Mouse (Mus musculus) heart, postnatal 4 days (tissue): ENCODE data around the gene Diexf. TPM values are rescaled to one million over a fixed set of nuclear protein-coding genes. Genes with fewer than 3 reads are reported as not detected.

ENCODE experiments used
- DNase-seq: peaks from one replicate; pipeline ENCODE4 v3.0.0; 2021
- total RNA-seq, 2 experiments: library from RNA; stranded (reverse); gene quantifications; 2 replicates each; pipeline ENCODE4 v1.2.3; 2021

Diexf gene
- 10 to 100 TPM; 10.2 to 11.8 TPM for total RNA-seq

GRCm38 (mm10) chr1:193129786-193130455, at the start of gene Diexf:
Gene Diexf, minus strand, starts transcription at chr1:193130272.
- DNase-seq: peak; percentile 99

DNA sequence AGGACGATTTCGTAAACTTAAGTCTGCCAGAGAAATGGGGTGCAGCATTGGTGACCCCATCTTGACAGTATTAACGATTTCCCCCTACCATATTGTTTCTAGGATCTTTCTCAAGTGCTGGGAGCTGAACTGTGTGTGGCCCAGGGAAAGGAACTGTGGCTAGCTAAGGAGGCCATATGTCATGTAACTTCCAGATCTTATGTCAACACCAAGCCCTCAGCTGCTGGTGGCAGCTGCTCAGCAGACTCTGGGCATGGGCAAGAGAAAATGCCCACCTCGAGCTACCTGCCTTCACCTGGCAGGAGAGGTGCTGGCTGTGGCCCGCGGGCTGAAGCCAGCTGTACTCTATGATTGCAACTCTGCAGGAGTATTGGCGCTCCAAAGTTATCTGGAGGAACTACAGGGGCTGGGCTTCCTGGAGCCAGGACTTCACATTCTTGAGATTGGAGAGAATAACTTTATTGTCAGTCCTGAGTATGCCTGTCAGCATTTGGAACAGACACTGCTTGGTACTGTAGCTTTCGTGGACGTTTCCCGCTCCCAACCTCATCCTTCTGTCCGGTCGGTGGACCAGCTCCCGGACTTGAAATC, 44.2 kb upstream of the Diexf start:
- DNase-seq: peak; percentile 16

DNA sequence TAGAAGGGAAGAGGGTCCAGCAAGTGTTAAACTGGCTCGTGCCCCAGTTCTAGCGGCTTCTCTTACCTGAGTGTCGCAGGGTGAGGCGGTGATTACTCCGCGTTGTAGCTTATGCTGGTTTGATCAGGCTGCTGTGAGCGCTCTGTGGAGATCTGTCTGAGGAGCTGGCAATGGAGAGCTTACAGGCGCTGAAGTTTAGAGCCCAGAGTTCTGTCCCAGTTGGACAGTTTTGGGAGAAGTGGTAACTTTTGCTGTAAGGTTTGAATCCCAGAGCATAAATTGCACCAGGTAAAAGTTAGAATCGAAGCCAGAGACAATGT, 43.7 kb upstream of the Diexf start:
- DNase-seq: no peak

DNA sequence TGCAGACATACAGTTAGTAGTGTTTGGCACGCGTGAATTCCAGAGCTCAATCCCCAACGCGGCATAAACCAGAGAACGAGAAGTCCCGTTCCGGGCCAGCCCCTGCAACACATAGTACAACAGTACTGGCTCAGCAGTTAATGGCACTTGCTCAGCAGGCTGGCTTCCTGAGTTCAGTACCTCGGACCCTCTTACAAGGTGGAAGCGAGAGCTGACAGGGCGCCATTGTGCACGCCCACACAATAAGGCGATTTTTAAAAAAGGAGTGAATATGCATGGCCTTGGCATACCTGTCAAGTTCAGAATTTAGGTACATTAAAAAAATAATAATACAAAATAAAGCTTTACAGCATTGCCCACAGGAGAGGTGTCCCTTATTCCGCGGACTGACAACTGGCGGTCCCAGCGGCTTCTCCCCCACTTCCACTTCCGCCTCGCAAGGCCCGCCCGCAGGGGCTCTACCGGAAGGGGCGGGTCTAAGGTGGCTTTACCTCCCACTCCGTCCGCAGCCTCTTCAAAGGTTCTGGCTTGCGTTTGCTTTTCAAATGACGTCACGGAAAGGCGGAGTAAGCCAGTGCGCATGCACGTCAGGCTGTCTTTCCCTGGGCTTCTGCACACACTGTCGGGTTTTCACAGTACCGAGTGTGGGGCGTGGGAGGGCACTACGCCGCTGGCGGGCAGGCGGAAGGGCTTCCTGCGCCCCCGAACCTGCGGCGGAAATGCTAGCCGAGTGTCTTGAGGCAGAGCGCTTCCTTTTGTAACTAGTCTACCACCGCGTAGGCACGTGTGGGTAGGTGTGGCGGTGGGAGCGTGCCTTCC, 43.1 kb upstream of the Diexf start:
- peak; percentile 97 for DNase-seq

- no peak for DNase-seq
These were observed 39.8 kb upstream of the Diexf start for GRCm38 (mm10) chr1:193169856-193170255.

GRCm38 (mm10) chr1:193169228-193169627, 39.2 kb upstream of the Diexf start:
- no peak for DNase-seq

GRCm38 (mm10) chr1:193167746-193168145, 37.7 kb upstream of the Diexf start, which contains the start of gene A130010J15Rik:
Gene A130010J15Rik, plus strand, starts transcription at chr1:193168046.
- DNase-seq: no peak

DNA sequence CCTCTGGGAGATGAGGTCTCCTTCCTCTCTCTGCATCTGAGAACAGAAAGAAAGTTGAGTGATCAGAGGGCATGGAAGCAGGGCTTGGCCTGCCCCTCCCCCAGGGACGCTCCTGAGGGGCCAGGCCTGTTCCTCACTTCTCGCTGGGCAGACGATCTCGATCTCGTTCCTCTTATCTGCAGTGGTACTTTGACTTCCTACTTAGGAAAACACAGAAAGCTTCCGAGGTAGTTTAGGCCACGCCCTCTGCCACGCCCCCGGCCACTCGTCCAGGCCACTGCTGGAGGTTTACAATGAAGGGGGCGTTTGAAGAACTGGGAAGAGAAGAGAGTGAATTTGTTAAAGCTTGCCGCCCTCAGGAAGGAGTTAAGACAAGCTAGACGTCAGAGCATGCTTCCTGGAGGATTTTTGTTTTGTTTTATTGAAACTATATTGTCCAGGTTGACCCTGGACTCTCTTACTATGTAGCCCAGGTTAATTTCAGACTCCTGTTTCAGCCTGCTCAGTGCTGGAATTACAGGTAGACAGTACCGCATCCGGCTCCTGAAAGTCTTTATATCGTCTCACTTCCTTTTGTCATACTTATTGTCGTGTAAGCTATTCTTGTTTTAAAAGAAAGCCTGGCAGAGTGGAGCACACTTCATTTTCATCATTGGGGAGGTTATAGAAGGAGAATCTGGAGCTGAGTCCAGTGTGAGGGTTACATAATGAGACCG, 30.4 kb upstream of the Diexf start:
- peak; percentile 59 for DNase-seq

DNA sequence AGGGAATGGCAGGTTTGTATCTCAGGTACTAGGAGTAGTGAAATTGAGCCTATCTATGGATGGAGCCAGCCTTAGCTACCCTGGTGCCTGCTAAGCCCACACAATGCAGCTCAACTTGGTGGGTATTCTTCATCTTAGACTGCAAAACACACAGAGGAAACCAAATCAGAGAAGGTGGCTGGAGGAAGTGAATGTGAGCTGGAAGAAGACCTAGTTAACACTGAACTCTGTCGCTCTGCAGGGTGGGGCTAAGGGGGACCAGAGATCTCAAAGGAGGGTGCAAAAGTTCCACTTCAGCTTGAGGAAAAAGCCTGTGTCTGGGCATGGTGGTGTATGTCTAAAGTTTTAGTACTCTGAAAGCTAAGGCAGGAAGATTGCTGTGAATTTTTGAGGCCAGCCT, 29.5 kb upstream of the Diexf start:
- no peak for DNase-seq

DNA sequence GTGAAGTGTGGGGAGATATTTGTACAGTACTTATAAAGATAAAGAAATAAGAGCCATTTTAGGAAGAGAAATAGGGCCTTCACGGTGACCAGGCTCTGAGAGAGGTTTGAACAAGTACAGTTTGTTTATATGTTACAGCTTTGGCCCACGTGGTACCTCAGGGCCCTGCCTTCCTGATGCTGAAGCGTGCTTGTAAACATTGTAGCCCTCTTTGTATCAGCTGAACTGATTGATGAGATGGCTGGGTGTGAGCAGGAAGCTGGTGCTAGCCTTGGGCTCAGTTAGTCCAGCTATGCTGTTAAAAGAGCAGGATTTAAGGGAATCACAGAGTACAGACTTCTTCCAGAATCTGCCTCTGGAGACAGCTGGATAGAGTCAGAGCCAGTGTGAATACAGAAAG, 29.1 kb upstream of the Diexf start:
- DNase-seq: no peak

GRCm38 (mm10) chr1:193157111-193157492, 27.0 kb upstream of the Diexf start:
- no peak for DNase-seq

GRCm38 (mm10) chr1:193156316-193157110, 26.4 kb upstream of the Diexf start:
- peak; percentile 28 for DNase-seq

- DNase-seq: no peak
These were observed 23.5 kb upstream of the Diexf start for GRCm38 (mm10) chr1:193153561-193153960.

DNA sequence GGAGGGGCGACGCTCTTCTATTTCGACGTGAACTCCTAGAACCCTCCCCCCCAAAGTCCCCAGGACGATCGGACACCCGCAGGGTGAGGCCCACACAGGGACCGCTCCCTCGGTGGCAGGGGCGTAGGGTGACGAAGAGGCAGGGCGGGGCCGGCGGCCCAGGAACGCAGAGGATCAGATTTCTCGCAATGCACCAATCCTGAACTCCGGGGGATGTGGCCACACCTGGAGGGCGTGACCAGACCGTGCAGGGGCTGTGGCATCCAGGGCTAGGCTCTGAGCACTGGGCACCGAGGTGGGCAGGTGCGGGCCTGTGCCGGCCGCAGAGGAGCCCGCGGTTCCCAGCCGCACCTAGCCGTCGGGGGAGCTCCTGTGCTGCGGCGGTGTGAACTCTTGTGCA, 22.8 kb upstream of the Diexf start, which contains the start of gene Irf6:
Gene Irf6 (plus strand): TSS at position 240 of the 400 bp plus-strand sequence.
- peak; percentile 68 for DNase-seq

GRCm38 (mm10) chr1:193151134-193151533, 21.1 kb upstream of the Diexf start:
- DNase-seq: no peak

- no peak for DNase-seq
These were observed 19.2 kb upstream of the Diexf start for GRCm38 (mm10) chr1:193149231-193149630.

DNA sequence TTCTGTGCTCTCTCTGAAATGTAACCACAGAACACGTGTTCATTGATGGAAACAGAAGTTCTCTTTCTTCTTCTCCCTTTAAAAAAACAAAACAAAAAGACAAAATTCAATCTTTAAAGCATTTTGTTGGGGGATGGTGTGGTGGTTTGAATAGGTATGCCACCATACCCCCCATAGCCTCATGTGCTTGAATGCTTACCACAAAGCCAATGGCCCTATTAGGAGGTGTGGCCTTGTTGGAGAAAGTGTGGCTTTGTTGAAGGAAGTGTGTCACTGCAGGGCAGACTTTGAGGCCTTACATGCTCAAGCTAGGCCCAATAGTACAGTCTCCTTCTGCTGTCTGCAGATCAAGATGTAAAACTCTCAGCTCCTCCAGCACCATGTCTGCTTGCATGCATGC, 16.3 kb upstream of the Diexf start:
- no peak for DNase-seq

GRCm38 (mm10) chr1:193145101-193145500, 15.0 kb upstream of the Diexf start:
- DNase-seq: no peak

DNA sequence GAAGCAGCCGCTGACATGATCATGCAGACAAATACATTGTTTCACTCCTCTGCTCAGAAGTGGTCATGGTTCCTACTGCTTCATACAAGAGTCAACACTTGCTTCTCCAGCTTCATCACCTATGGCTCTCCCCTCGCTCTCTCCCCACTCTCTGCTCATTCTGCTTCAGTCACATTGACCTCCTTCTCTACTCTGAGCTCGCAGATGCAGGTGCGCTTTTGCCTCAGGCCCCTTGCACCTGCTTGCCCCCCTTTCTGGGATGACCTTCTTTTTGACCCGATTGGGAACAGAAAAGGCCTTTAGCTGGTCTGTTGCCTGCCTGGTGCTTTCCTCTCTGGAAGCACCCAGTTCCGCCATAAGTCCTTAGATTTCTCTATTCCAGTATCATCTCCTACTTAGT, 14.4 kb upstream of the Diexf start:
- no peak for DNase-seq

DNA sequence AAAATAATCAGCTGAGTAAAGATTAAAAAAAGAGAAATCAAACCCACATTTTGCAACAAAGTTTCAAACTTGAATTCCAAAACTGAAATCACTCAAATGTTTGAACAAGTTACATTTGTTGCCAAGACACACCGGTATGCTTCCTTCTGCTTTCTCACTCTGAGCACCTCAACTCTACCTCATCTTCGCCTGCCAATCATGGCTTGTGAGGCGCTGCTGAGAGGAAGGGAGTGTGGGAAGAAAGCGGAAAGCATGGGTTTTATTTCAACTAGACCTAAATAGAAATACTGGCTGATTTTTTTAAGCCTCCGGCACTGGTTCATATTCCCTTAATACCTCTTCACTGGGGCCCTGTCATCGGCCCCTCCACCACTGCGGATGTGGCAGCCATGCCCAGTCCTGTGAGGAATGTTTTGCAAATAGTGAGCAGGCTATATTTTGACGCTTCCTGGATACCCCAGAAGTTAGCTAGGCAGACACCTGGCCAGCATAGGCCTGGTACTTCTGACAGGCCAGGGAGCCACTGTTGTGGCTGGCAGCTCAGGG, 12.5 kb upstream of the Diexf start:
- DNase-seq: no peak

- no peak for DNase-seq
These were observed 11.0 kb upstream of the Diexf start for GRCm38 (mm10) chr1:193141118-193141517.

- DNase-seq: no peak
These were observed 8.6 kb upstream of the Diexf start for GRCm38 (mm10) chr1:193138669-193139068.
